Mouse (Mus musculus): Measurements from ENCODE around the gene Shoc2. TPM values are rescaled to one million over a fixed set of nuclear protein-coding genes. Genes with fewer than 3 reads are reported as not detected.

Gene Shoc2
- total RNA-seq, 2 experiments from 2014 or later, result 50.1 to 50.3 TPM

DNA sequence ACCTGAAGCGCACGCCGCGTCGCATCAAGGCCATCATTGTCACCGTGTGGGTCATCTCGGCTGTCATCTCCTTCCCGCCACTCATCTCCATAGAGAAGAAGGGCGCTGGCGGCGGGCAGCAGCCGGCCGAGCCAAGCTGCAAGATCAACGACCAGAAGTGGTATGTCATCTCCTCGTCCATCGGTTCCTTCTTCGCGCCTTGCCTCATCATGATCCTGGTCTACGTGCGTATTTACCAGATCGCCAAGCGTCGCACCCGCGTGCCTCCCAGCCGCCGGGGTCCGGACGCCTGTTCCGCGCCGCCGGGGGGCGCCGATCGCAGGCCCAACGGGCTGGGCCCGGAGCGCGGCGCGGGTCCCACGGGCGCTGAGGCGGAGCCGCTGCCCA lies 102.6 kb downstream of the Shoc2 start:
- peak overlapping the region; percentile 76 for H3K4me3 ChIP-seq
- H3K27ac ChIP-seq, result no peak overlapping the region
- TF ChIP-seq CTCF (conservative IDR thresholded peaks at IDR 0.05), result peak; percentile 27; the same call in 1 of the 2 replicates
- no peak for DNase-seq (ENCODE audit: low spot score in 2 of 2)

DNA sequence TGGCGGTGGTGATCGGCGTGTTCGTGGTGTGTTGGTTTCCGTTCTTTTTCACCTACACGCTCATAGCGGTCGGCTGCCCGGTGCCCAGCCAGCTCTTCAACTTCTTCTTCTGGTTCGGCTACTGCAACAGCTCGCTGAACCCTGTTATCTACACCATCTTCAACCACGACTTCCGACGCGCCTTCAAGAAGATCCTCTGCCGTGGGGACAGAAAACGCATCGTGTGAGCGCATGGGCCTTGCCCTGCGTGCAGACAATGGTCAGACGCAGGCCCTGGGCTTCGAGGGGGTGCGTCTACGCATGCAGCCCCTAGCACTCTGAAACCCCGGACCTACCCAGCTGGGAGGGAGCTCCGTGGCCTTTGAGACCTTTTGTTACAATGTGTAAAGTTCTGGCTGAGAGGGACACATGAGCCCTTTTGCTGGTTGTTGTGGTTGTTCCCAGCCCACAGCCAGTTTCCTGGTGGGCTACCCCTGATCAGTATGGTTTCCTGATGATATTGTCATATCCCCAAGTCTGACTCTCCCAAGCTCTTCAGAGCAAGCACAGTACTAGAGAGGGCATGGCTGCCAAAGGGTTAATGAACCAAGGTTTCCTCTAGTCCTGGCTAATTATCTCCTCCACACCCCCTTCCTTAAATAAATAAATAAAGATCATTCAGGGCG lies 103.4 kb downstream of the Shoc2 start:
- DNase-seq (ENCODE audit: low spot score in 2 of 2), result no peak
- H3K27ac ChIP-seq, result no peak overlapping the region
- no peak for TF ChIP-seq CTCF (conservative IDR thresholded peaks at IDR 0.05)
- H3K4me3 ChIP-seq, result peak overlapping the region; percentile 76

DNA sequence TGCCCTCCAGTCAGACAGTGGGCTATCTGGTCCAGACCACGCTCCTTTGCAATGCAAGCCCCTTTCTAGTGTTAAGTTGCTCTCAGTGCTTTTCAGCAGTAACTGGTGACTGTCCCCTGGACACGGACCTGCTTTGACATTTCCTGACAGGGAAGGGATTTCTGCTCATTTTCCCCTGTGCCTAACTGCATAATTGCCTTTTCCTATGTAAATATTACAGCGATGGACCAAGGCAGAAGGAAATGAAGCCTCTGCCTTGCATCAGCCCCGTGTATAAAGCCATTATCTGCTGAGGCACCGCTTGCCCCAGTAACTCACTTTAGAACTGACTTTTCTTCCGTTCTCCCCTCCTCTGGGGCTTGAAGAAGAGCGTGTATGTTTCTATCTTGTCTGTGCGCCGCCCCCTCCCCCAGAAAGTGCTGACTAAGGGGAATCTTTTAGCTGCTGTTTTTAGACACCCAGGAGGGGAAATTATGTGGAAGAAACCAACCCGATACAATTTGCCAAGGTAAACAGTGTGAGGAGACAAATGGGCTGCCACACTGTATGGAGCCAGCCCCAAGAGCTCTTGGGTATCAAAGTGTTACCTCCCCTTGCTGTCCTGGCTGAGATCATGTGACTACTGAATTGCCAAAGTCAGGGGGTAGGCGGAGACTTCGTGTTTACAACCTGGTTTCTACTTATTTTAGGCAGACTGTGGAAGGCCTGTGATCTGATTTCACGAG lies 104.2 kb downstream of the Shoc2 start:
- no peak for TF ChIP-seq CTCF (conservative IDR thresholded peaks at IDR 0.05)
- no peak for DNase-seq (ENCODE audit: low spot score in 2 of 2)
- no peak overlapping the region for H3K27ac ChIP-seq
- H3K4me3 ChIP-seq, result no peak overlapping the region

DNA sequence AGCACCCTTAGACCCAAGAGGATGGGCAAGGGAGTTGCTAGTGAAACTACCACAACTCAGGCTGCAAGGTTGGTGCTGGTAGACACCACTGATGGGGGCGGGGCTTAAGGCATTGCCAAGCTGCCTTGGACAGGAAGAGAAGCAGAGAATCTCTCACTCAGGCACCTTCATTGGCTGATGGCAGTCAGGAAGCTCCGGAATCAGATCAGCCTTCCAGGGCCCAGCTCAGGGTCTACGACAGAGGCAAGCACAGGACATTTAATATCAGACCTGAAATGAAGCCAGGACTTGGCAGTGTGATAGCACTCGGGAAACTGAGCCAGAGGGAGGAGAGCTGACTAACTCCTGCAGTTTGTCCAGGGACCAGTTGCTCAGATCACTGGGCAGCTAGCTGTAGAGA lies 107.5 kb downstream of the Shoc2 start:
- TF ChIP-seq CTCF (conservative IDR thresholded peaks at IDR 0.05), result no peak
- DNase-seq (ENCODE audit: low spot score in 2 of 2), result no peak
- no peak overlapping the region for H3K27ac ChIP-seq
- no peak overlapping the region for H3K4me3 ChIP-seq

DNA sequence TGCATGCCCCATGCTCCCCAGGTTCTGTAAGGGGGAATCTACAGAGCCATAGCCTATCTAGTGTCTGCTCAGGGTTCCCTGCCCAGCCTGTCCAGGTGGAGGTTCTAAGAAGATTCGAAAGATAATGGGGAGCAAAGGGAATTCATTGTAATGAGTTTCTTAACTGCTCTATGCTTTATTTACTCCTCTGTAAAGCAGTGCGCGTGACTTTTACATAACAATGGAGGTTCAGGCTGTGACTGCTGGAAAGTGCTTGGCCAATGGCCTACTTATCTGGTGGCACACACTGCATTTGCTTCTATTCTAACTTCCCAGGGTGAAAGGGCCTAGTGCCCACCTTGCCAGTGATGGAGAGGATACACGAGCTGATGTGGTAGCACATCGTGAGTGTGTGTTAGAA lies 111.7 kb downstream of the Shoc2 start:
- Histone ChIP-seq H3K27ac (no peak overlapping the region), H3K4me3 (no peak overlapping the region)
- DNase-seq (ENCODE audit: low spot score in 2 of 2), result no peak
- TF ChIP-seq CTCF (conservative IDR thresholded peaks at IDR 0.05), result no peak

DNA sequence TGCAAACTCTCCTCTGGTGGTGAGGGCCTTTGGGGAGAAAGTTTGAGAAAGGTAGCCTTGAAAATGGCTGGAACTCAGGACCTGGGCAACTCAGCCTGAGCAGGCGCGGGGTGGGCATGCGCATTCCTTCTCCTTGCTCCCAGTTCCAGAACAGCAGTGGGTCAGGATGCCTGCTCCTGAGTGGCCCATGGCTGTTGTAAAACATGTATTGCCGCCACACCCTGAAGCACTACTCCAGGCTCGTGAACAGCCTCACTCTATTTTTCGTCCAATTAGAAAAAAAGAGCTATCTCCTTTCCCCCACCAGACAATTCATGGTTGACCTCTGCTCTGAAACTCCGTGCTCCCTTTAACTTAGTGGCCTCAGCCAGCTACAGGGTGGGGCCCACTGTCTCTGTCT lies 124.3 kb downstream of the Shoc2 start:
- H3K27ac ChIP-seq, result no peak overlapping the region
- no peak for TF ChIP-seq CTCF (conservative IDR thresholded peaks at IDR 0.05)
- DNase-seq (ENCODE audit: low spot score in 2 of 2), result no peak
- no peak overlapping the region for H3K4me3 ChIP-seq

DNA sequence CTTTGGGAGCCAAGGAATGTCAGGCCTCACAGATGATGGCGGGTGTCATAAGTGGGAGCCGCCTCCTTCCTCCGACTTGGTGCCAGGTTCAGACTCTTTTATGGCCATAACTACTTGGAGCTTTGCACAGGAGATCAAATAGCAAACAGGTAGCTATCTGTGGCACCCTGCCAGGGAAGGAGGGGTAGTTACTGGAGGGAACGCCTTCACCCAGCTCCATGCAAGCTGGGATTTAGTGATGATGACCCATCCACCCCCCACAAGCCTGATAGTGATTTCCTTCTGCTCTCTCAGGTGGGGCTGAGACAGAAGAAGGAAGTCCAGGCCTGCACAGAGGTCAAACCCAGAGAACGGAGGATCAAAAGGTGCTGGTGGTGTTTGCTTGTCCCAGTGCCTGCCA lies 126.4 kb downstream of the Shoc2 start:
- DNase-seq (ENCODE audit: low spot score in 2 of 2), result no peak
- no peak for TF ChIP-seq CTCF (conservative IDR thresholded peaks at IDR 0.05)
- Histone ChIP-seq H3K4me3 (no peak overlapping the region), H3K27ac (no peak overlapping the region)

DNA sequence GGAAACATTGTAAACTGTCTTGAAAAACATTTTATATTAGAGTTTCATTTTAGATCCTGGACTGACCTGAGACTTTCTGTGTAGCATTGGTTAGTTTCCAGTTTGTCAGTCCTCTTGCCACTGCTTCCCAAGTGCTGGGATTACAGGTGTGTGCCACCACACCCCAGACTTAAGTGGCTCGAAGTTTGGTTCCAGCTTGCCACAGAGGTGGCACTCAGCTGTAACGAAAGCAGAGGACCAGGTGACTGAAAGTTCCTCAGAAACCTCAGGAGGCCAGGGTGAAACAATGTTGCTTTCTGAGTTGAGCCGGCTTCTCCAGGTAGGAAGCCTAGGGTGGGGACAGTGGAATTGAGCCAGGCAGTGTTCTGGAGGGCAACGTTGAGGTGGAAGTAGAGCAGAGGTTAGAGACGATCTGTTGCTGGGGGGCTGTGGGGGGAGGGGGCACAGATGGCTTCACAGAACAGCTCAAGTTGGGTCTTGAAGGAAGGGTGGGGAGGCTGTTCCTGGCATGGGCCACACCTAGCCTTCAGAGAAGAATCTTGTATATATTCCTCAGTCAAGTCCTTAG lies 128.2 kb downstream of the Shoc2 start:
- H3K27ac ChIP-seq, result no peak overlapping the region
- DNase-seq (ENCODE audit: low spot score in 2 of 2), result no peak
- TF ChIP-seq CTCF (conservative IDR thresholded peaks at IDR 0.05), result no peak
- H3K4me3 ChIP-seq, result no peak overlapping the region

DNA sequence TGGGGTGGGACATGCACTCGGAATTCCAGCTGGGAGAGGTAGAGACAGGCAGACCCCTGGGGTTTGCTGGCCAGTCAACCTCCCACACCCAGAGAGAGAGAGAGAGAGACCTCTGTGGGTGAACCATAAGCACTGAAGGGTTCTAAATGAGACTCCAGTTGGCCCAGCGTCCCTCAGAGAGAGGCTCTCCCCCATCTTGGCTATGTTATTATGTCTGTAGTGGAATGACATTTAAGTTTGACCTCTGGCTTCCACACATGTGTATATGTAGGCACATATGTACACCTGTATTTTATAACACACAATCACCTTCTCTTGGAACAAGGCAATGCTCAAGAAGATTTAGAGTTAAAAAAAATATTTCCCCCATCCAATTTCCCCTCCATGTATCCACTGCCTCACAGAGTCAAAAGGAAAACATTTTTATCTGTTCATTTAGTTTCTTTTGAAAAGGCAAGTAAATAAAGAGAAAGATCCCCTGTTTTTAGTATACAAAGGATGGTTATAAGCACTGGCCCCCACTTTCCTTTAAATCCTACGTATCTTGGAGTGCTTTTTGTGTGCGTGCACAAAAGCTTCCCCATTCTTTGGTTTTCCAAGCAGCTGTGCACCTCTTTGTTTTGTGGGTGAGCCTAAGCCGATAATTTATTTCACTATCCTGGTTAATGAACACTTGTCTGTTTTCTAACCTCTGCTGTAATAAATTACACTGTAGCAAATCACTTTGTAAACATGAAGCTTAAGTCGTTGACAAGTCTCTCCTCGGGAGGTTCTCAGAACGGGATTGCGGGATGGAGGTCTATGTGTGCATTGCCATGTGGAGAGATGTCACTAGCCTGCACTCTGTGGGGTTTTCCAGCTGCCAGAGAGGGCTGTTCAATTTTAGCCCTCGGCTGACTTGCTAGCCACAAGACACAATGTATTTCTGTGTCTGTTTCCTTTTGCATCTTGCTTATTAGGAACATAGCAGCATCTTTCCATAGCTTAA lies 132.6 kb downstream of the Shoc2 start:
- DNase-seq (ENCODE audit: low spot score in 2 of 2), result no peak
- H3K4me3 ChIP-seq, result no peak overlapping the region
- no peak for TF ChIP-seq CTCF (conservative IDR thresholded peaks at IDR 0.05)
- no peak overlapping the region for H3K27ac ChIP-seq

DNA sequence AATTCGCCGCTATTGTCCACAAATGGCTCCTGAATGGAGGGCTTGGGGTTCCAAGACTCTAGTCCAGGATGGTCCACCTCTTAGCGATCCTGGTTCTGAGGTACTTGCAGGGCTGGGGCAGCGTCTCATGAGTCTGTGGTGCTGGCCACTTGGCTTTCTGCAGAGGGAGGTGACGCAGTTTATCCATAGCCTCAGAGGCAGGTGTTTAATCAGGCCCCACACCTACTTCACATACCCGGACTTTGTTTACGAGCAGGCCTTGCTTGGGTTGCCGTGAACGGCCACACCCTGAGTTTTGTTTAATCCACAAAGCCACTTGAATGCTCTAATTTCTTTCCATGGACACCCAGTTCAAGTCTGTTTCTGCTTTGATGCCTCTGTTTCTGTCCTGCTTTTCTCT lies 137.2 kb downstream of the Shoc2 start:
- TF ChIP-seq CTCF (conservative IDR thresholded peaks at IDR 0.05), result no peak

DNA sequence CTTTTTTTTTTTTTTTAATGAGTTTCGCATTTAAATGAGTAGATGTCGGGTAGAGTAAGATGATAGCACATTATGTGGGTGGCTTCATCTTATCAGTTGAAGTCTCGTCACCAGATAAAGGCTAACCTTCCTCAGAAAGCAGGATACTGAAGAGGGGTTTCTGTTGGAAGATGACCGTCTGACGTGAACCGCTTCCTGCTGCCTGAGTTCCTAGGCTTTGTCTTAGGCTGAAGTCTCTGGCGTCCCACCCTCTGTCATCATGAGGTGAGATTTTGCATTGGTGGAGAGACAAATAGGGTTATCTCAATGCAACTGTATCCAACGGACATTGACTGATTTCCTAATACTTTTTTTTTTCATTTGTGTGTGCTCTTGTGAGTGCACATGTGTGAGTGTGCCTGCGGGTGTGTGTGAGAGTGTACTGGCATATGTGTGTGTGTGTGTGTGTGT lies 137.6 kb downstream of the Shoc2 start:
- Histone ChIP-seq H3K27ac (no peak overlapping the region), H3K4me3 (no peak overlapping the region)
- no peak for TF ChIP-seq CTCF (conservative IDR thresholded peaks at IDR 0.05)
- DNase-seq (ENCODE audit: low spot score in 2 of 2), result no peak

More for the DNA sequence above, 137.2 kb downstream of the Shoc2 start:
- DNase-seq (ENCODE audit: low spot score in 2 of 2), result no peak
- Histone ChIP-seq H3K4me3 (no peak overlapping the region), H3K27ac (no peak overlapping the region)

Other genes with a start within 250 kb of the Shoc2 start
- gene Pdcd4, start 52.1 kb upstream of the Shoc2 start, total RNA-seq (2021), result 100 to 1,000 TPM; 118 to 119 TPM
- 10 to 100 TPM; 52.6 to 52.7 TPM for gene Bbip1, start 321 bp downstream of the Shoc2 start, total RNA-seq (2021)
- 10 to 100 TPM; 10.3 to 12.0 TPM for gene Adra2a, start 99.8 kb downstream of the Shoc2 start, total RNA-seq (2021)

All from layer of hippocampus, adult 2 months (tissue).